Mouse (Mus musculus): ENCODE measurements around the gene Pde6g.

DNA sequence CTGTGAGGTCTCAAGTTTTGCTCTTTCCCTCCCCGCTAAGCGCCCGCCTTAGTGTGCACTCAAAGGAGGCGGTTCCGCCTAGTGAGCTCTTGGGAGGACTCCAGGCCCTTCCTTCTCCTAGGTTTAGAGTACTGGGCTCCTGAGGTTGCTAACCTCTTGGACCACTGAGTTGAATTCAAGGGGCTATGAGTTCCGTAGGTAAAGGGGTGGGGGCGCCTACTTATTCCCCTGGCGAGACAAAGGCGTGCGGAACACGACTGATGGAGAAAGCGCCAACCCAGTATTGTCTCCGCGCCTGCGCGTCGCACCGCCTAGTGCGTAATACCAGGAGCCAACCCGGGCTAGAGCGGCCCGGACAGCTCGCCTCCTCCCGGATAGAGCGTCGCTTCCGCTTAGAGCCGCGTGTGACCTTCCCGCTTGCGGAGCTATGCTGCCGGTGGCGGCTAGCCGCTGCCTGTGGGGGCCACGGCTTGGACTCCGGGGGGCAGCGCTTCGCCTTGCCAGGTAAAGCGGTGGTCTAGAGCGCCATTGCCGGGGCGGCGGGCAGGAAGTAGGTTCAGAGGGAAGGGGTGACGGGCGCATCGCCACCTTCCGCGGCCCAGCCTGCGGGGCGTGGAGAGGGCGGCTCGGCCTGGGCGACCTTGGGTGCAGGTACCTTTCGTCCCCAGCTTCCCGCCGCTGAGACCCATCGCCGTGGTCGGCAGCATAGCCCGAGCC lies 31.1 kb upstream of the Pde6g start, which contains the start of gene Mrpl12:
- TF ChIP-seq CTCF (IDR thresholded peaks at IDR 0.05; ENCODE audit: control insufficient read depth, insufficient read depth, insufficient replicate concordance, low read depth, low read length) (no peak), POLR2A (IDR thresholded peaks at IDR 0.05; ENCODE audit: control insufficient read depth, low read depth, low read length) (peak; percentile 79)

All from testis, adult 2 months (tissue).